Mouse (Mus musculus) bone marrow, adult 2 months (tissue): ENCODE measurements at regions not wholly inside any gene's neighbourhood (a gene's known extent, or its start where the extent isn't known, plus 50 kb on each side); places are given as distances from the start of the nearest gene placed in this dataset.

Experiments used
- H3K27ac ChIP-seq: fragments of 200-500 bp; 2 replicates; pipeline ENCODE4 v1.5.1; 2012; ENCODE audit warnings: low read depth, mild to moderate bottlenecking, control low read depth, inconsistent platforms, low read length; ENCODE audit not compliant: control insufficient read depth, poor library complexity, insufficient read depth
- H3K4me1 ChIP-seq: fragments of 200-500 bp; 2 replicates; pipeline ENCODE4 v1.6.1; 2011; ENCODE audit warnings: low read length; ENCODE audit not compliant: control insufficient read depth, insufficient read depth
- H3K4me3 ChIP-seq: fragments of 200-500 bp; replicated peaks from 2 replicates; pipeline ENCODE3; 2011; ENCODE audit warnings: mild to moderate bottlenecking, low read depth, low read length, control low read depth; ENCODE audit not compliant: control insufficient read depth
- CTCF ChIP-seq: fragments of 200-500 bp; IDR thresholded peaks from 2 replicates; pipeline ENCODE4 v1.5.1; 2011; ENCODE audit warnings: low read length, control low read depth; ENCODE audit not compliant: control insufficient read depth, insufficient read depth
- POLR2A ChIP-seq: fragments of 200-500 bp; IDR thresholded peaks from 2 replicates; pipeline ENCODE4 v1.6.1; 2011; ENCODE audit warnings: low read depth, mild to moderate bottlenecking, control low read depth, low read length, borderline replicate concordance; ENCODE audit not compliant: control insufficient read depth
- WGBS: fragments of 180-500 bp; shearing (Covaris S2); methylation state at CpG from one replicate; pipeline ENCODE4 v1.1.7; 2018; 5-methylcytosine and 5-hydroxymethylcytosine counted together

- TF ChIP-seq POLR2A (no peak), CTCF (no peak)
- H3K4me1 ChIP-seq, result no peaks in the 10 kb centered on the region
- H3K27ac ChIP-seq, result no peak overlapping the region
- WGBS, result 84% methylated on average over 5 of the region's 5 CpGs
- H3K4me3 ChIP-seq, result no peak overlapping the region
These were observed 110.8 kb upstream of the Gm5148 start for GRCm38 (mm10) chr3:37835135-37835534.

GRCm38 (mm10) chr3:37834626-37835025 is 110.3 kb upstream of the Gm5148 start:
- TF ChIP-seq CTCF, result no peak
- Histone ChIP-seq H3K4me3 (no peak overlapping the region), H3K27ac (no peak overlapping the region), H3K4me1 (no peaks in the 10 kb centered on the region)
- 71% methylated on average over 3 of the region's 3 CpGs for WGBS

- no peak overlapping the region for H3K27ac ChIP-seq
- TF ChIP-seq POLR2A (no peak), CTCF (no peak)
- 56% methylated on average over 4 of the region's 4 CpGs for WGBS
- H3K4me3 ChIP-seq, result no peak overlapping the region
- no peaks in the 10 kb centered on the region for H3K4me1 ChIP-seq
These were observed 109.1 kb upstream of the Gm5148 start for GRCm38 (mm10) chr3:37833387-37833786.

- no peak overlapping the region for H3K4me3 ChIP-seq
- WGBS, result 65% methylated on average over 1 of the region's 1 CpGs
These were observed 103.3 kb upstream of the Gm5148 start for GRCm38 (mm10) chr3:37827546-37827945.

GRCm38 (mm10) chr3:37825602-37826001 is 101.3 kb upstream of the Gm5148 start:
- 69% methylated on average over 4 of the region's 4 CpGs for WGBS
- Histone ChIP-seq H3K27ac (no peak overlapping the region), H3K4me1 (no peaks in the 10 kb centered on the region), H3K4me3 (no peak overlapping the region)
- no peak for TF ChIP-seq CTCF
- TF ChIP-seq POLR2A, result no peak

More at GRCm38 (mm10) chr3:37827546-37827945, 103.3 kb upstream of the Gm5148 start:
- Histone ChIP-seq H3K4me1 (no peaks in the 10 kb centered on the region), H3K27ac (no peak overlapping the region)
- no peak for TF ChIP-seq POLR2A
- TF ChIP-seq CTCF, result no peak

- Histone ChIP-seq H3K27ac (no peak overlapping the region), H3K4me3 (no peak overlapping the region), H3K4me1 (no peaks in the 10 kb centered on the region)
- 86% methylated on average over 5 of the region's 5 CpGs for WGBS
- TF ChIP-seq POLR2A, result no peak
- TF ChIP-seq CTCF, result no peak
These were observed 100.4 kb upstream of the Gm5148 start for GRCm38 (mm10) chr3:37824681-37825080.

- Histone ChIP-seq H3K4me1 (no peaks in the 10 kb centered on the region), H3K4me3 (no peak overlapping the region), H3K27ac (no peak overlapping the region)
- 76% methylated on average over 3 of the region's 3 CpGs for WGBS
- TF ChIP-seq POLR2A, result no peak
- TF ChIP-seq CTCF, result no peak
These were observed 95.2 kb upstream of the Gm5148 start for GRCm38 (mm10) chr3:37819503-37819902.

- Histone ChIP-seq H3K27ac (no peak overlapping the region), H3K4me3 (no peak overlapping the region), H3K4me1 (no peaks in the 10 kb centered on the region)
- WGBS, result 81% methylated on average over 3 of the region's 3 CpGs
- TF ChIP-seq POLR2A (no peak), CTCF (no peak)
These were observed 93.1 kb upstream of the Gm5148 start for GRCm38 (mm10) chr3:37817434-37817805.

GRCm38 (mm10) chr3:37816781-37817433 is 92.6 kb upstream of the Gm5148 start:
- TF ChIP-seq CTCF, result no peak
- TF ChIP-seq POLR2A, result no peak
- Histone ChIP-seq H3K4me1 (no peaks in the 10 kb centered on the region), H3K27ac (no peak overlapping the region), H3K4me3 (no peak overlapping the region)
- 85% methylated on average over 6 of the region's 6 CpGs for WGBS
